Mouse (Mus musculus): ENCODE measurements around the gene Arsg. TPM values are rescaled to one million over a fixed set of nuclear protein-coding genes. Genes with fewer than 3 reads are reported as not detected.

The Arsg gene
- polyA plus RNA-seq, 1 experiment from 2014 or later = 9.9 TPM

DNA sequence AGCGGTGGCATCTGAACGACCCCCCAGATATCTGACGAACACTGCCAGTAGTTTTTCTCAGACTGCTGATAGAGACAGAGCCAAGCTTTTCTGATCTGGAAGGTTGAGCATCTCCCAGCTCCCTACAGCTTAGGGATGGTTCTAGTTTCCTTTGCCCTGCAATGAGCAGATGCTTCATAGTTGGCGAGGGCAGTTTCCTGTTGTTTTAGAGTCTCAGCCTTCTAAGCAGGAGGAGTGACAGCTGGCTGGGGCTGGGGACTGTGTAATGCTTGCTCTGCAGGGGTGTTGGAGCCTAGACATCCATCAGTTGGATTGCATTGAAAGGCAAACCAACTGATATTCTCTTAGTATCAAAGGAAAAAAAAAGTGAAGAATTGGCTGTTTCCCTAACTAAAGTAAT lies 56.9 kb downstream of the Arsg start:
- no peaks in the 10 kb centered on the region for H3K9me3 ChIP-seq (replicated peaks; ENCODE audit: low read length)
- H3K27me3 ChIP-seq (ENCODE audit: insufficient read depth, low read length) = no peaks in the 10 kb centered on the region
- no peaks in the 10 kb centered on the region for H3K4me1 ChIP-seq (replicated peaks; ENCODE audit: insufficient read depth, low read length)
- no peak for TF ChIP-seq CTCF (IDR thresholded peaks at IDR 0.05; ENCODE audit: low read depth)
- DNase-seq (ENCODE audit: low spot score) = no peak
- H3K36me3 ChIP-seq (ENCODE audit: insufficient read depth, low read length) = no peaks in the 10 kb centered on the region
- H3K27ac ChIP-seq = no peak overlapping the region
- no peak for ATAC-seq (replicated peaks; ENCODE audit: low FRiP score, low read depth)
- 80% methylated on average over 4 of the region's 4 CpGs for WGBS
- H3K4me3 ChIP-seq (replicated peaks; ENCODE audit: low read depth, low read length) = no peak overlapping the region
- H3K9ac ChIP-seq (ENCODE audit: low read depth, low read length) = no peak overlapping the region
- H3K4me2 ChIP-seq (ENCODE audit: low read length) = no peak overlapping the region

- 93% methylated on average over 6 of the region's 6 CpGs for WGBS
These were observed 62.8 kb downstream of the Arsg start for GRCm38 (mm10) chr11:109535966-109536365.

GRCm38 (mm10) chr11:109536939-109537338 lies 63.8 kb downstream of the Arsg start:
- 32% methylated on average over 5 of the region's 5 CpGs for WGBS
- H3K9ac ChIP-seq (ENCODE audit: low read depth, low read length) = no peak overlapping the region
- H3K27me3 ChIP-seq (ENCODE audit: insufficient read depth, low read length) = no peaks in the 10 kb centered on the region
- DNase-seq (ENCODE audit: low spot score) (no peak), ATAC-seq (replicated peaks; ENCODE audit: low FRiP score, low read depth) (no peak)
- TF ChIP-seq CTCF (IDR thresholded peaks at IDR 0.05; ENCODE audit: low read depth) = no peak
- no peak overlapping the region for H3K27ac ChIP-seq
- H3K36me3 ChIP-seq (ENCODE audit: insufficient read depth, low read length) = no peaks in the 10 kb centered on the region
- H3K4me3 ChIP-seq (replicated peaks; ENCODE audit: low read depth, low read length) = no peak overlapping the region
- H3K9me3 ChIP-seq (replicated peaks; ENCODE audit: low read length) = no peaks in the 10 kb centered on the region
- H3K4me1 ChIP-seq (replicated peaks; ENCODE audit: insufficient read depth, low read length) = no peaks in the 10 kb centered on the region
- no peak overlapping the region for H3K4me2 ChIP-seq (ENCODE audit: low read length)

More at GRCm38 (mm10) chr11:109535966-109536365, 62.8 kb downstream of the Arsg start:
- no peak overlapping the region for H3K4me2 ChIP-seq (ENCODE audit: low read length)
- no peaks in the 10 kb centered on the region for H3K9me3 ChIP-seq (replicated peaks; ENCODE audit: low read length)
- no peak for TF ChIP-seq CTCF (IDR thresholded peaks at IDR 0.05; ENCODE audit: low read depth)
- ATAC-seq (replicated peaks; ENCODE audit: low FRiP score, low read depth) = no peak
- no peaks in the 10 kb centered on the region for H3K36me3 ChIP-seq (ENCODE audit: insufficient read depth, low read length)
- H3K4me3 ChIP-seq (replicated peaks; ENCODE audit: low read depth, low read length) = no peak overlapping the region
- no peaks in the 10 kb centered on the region for H3K27me3 ChIP-seq (ENCODE audit: insufficient read depth, low read length)
- DNase-seq (ENCODE audit: low spot score) = no peak
- no peak overlapping the region for H3K9ac ChIP-seq (ENCODE audit: low read depth, low read length)
- no peaks in the 10 kb centered on the region for H3K4me1 ChIP-seq (replicated peaks; ENCODE audit: insufficient read depth, low read length)
- no peak overlapping the region for H3K27ac ChIP-seq

GRCm38 (mm10) chr11:109539290-109539689 lies 66.1 kb downstream of the Arsg start:
- Histone ChIP-seq H3K4me3 (replicated peaks; ENCODE audit: low read depth, low read length) (no peak overlapping the region), H3K9ac (ENCODE audit: low read depth, low read length) (no peak overlapping the region), H3K27ac (no peak overlapping the region), H3K27me3 (ENCODE audit: insufficient read depth, low read length) (no peaks in the 10 kb centered on the region), H3K36me3 (ENCODE audit: insufficient read depth, low read length) (no peaks in the 10 kb centered on the region), H3K9me3 (replicated peaks; ENCODE audit: low read length) (no peaks in the 10 kb centered on the region), H3K4me2 (ENCODE audit: low read length) (no peak overlapping the region), H3K4me1 (replicated peaks; ENCODE audit: insufficient read depth, low read length) (no peaks in the 10 kb centered on the region)
- no peak for TF ChIP-seq CTCF (IDR thresholded peaks at IDR 0.05; ENCODE audit: low read depth)
- DNase-seq (ENCODE audit: low spot score) = no peak
- WGBS = 34% methylated on average over 6 of the region's 6 CpGs
- no peak for ATAC-seq (replicated peaks; ENCODE audit: low FRiP score, low read depth)

DNA sequence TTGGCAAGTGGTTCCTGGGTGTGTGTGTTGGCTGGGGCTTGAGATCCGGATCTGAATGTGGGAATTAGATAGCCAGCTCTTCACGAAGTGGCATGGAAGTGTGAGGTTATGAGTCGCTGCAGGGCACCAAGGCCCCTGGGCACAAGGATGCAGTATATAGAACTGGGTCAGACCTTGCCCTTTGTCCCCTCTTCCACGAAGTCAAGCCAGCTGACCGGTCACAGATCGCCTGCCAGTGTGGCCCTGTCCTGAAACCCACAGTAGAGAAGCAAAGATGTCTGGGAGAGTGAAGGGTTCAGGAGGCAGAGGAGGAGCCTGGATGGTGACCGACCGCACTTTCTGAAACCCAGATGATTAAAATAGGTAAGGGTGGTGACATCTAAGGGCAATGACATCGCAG lies 70.3 kb downstream of the Arsg start:
- TF ChIP-seq CTCF (IDR thresholded peaks at IDR 0.05; ENCODE audit: low read depth) = no peak

DNA sequence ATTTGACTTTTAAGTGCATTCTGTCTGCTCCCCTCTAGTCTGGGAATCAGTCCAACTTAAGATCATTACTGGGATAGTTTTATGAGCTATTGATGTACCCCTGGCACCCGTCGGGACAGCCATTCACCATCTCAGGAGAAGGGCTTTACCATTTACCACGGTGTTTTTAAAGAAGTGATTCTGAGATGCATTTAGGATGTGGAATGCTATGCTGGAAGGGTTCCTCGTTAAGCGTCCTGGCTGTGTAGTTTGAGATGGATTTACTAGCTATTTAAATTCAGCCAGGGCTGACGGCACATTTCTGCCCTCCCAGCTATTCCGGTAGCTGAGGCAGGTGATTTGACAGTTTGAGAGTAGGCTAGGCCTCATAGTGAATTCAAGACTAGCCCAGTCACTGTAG lies 71.3 kb downstream of the Arsg start:
- ATAC-seq (replicated peaks; ENCODE audit: low FRiP score, low read depth) (no peak), DNase-seq (ENCODE audit: low spot score) (no peak)
- no peaks in the 10 kb centered on the region for H3K27me3 ChIP-seq (ENCODE audit: insufficient read depth, low read length)
- peaks cover 9% of the 10 kb centered on the region for H3K4me1 ChIP-seq (replicated peaks; ENCODE audit: insufficient read depth, low read length)
- no peak for TF ChIP-seq CTCF (IDR thresholded peaks at IDR 0.05; ENCODE audit: low read depth)
- 36% methylated on average over 7 of the region's 7 CpGs for WGBS
- H3K9me3 ChIP-seq (replicated peaks; ENCODE audit: low read length) = no peaks in the 10 kb centered on the region
- H3K4me2 ChIP-seq (ENCODE audit: low read length) = no peak overlapping the region
- no peak overlapping the region for H3K9ac ChIP-seq (ENCODE audit: low read depth, low read length)
- H3K27ac ChIP-seq = no peak overlapping the region; the same call in 1 of the 2 replicates
- no peaks in the 10 kb centered on the region for H3K36me3 ChIP-seq (ENCODE audit: insufficient read depth, low read length)
- H3K4me3 ChIP-seq (replicated peaks; ENCODE audit: low read depth, low read length) = no peak overlapping the region

More for the DNA sequence above, 70.3 kb downstream of the Arsg start:
- WGBS = 71% methylated on average over 9 of the region's 9 CpGs
- Histone ChIP-seq H3K27me3 (ENCODE audit: insufficient read depth, low read length) (no peaks in the 10 kb centered on the region), H3K4me2 (ENCODE audit: low read length) (no peak overlapping the region), H3K9me3 (replicated peaks; ENCODE audit: low read length) (no peaks in the 10 kb centered on the region), H3K9ac (ENCODE audit: low read depth, low read length) (no peak overlapping the region), H3K4me1 (replicated peaks; ENCODE audit: insufficient read depth, low read length) (peaks cover 9% of the 10 kb centered on the region), H3K36me3 (ENCODE audit: insufficient read depth, low read length) (no peaks in the 10 kb centered on the region), H3K27ac (no peak overlapping the region), H3K4me3 (replicated peaks; ENCODE audit: low read depth, low read length) (no peak overlapping the region)
- ATAC-seq (replicated peaks; ENCODE audit: low FRiP score, low read depth) (no peak), DNase-seq (ENCODE audit: low spot score) (no peak)

DNA sequence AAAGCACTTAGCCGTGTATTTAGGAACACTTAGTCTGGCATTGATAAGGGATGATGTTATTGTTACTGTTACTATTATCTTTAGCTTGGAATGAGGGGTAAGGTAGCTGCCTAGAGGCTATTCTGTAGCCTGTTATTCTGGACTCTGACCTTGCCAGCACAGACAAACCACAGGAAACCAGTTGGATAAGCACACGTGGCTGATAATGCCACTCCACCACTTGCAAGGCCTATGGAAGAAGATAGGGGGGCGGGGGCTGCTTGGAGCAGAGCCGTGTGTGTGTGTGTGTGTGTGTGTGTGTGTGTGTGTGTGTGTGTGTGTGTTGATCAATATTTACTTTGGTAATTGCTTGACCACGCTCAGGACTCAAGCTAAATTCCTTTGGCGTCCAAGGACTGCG lies 72.1 kb downstream of the Arsg start:
- no peak for TF ChIP-seq CTCF (IDR thresholded peaks at IDR 0.05; ENCODE audit: low read depth)
- Histone ChIP-seq H3K27me3 (ENCODE audit: insufficient read depth, low read length) (no peaks in the 10 kb centered on the region), H3K4me2 (ENCODE audit: low read length) (no peak overlapping the region), H3K4me1 (replicated peaks; ENCODE audit: insufficient read depth, low read length) (peaks cover 9% of the 10 kb centered on the region), H3K9me3 (replicated peaks; ENCODE audit: low read length) (no peaks in the 10 kb centered on the region), H3K27ac (peak overlapping the region; percentile 57; the same call in 1 of the 2 replicates), H3K4me3 (replicated peaks; ENCODE audit: low read depth, low read length) (no peak overlapping the region), H3K9ac (ENCODE audit: low read depth, low read length) (no peak overlapping the region), H3K36me3 (ENCODE audit: insufficient read depth, low read length) (no peaks in the 10 kb centered on the region)
- peak; percentile 62 for ATAC-seq (replicated peaks; ENCODE audit: low FRiP score, low read depth)
- no peak for DNase-seq (ENCODE audit: low spot score)
- WGBS = 27% methylated on average over 7 of the region's 7 CpGs
